Mouse (Mus musculus): Measurements from ENCODE around the gene Rfc2. TPM values are rescaled to one million over a fixed set of nuclear protein-coding genes. Genes with fewer than 3 reads are reported as not detected.

Gene Rfc2
- total and polyA plus RNA-seq, 3 experiments: 304 to 424 TPM; not detected in 1

DNA sequence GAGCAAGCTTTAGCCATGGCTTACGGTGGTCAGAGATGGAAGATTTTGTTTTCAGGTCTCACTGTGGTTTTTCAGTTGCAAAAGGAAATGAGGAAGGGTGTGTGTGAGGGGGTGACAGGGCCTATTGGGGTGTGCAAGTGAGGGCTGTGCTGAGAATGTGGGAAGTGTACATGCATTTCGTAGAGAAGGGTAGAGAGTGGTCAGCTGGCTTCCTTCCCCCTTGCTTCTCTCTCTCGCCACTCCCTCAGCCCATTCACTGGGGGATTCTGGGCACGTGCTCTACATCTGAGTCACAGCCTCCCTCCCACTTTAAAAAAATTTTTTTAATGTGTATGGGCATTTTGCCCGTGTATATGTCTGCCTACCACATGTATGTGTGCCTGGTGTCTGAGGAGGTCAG lies 26.0 kb downstream of the Rfc2 start:
- peak overlapping the region; percentile 75 for H3K27ac ChIP-seq (ENCODE audit: control insufficient read depth, low read depth, low read length)
- H3K4me3 ChIP-seq (ENCODE audit: control insufficient read depth in 1 of 2, insufficient read depth in 1 of 2, low read depth in 2 of 2, low read length in 2 of 2): peak overlapping the region in 1 of 2 experiments; percentile 5; a peak in 1 of 4 replicates
- H3K9ac ChIP-seq (ENCODE audit: control insufficient read depth, low read depth, low read length, poor library complexity, severe bottlenecking): peak overlapping the region; percentile 40
- H3K9me3 ChIP-seq (replicated peaks; ENCODE audit: insufficient read depth, low read length): no peaks in the 10 kb centered on the region
- no peaks in the 10 kb centered on the region for H3K79me2 ChIP-seq (ENCODE audit: control insufficient read depth, insufficient read depth, low read length, poor library complexity)
- H3K4me1 ChIP-seq (ENCODE audit: control insufficient read depth in 1 of 2, insufficient read depth in 2 of 2, low read length in 2 of 2): peaks cover 8 to 10% of the 10 kb centered on the region in 2 experiments
- peaks cover 0 to 6% of the 10 kb centered on the region in 2 experiments; a peak in 2 of 4 replicates for H3K36me3 ChIP-seq (ENCODE audit: control insufficient read depth in 1 of 2, insufficient read depth in 2 of 2, low read length in 2 of 2)
- no peaks in the 10 kb centered on the region for H3K27me3 ChIP-seq (ENCODE audit: control insufficient read depth in 1 of 2, insufficient read depth in 2 of 2, low read length in 2 of 2)
- peak; percentile 80 for DNase-seq (ENCODE audit: low read depth, low spot score)
- no peak for TF ChIP-seq GATA1 (IDR thresholded peaks at IDR 0.05; ENCODE audit: low read depth, low read length)
- no peak for TF ChIP-seq ZKSCAN1 (IDR thresholded peaks at IDR 0.05; ENCODE audit: low read depth, low read length)
- peak; percentile 82 for TF ChIP-seq ZNF384 (IDR thresholded peaks at IDR 0.05; ENCODE audit: low read depth, low read length)
- peak; percentile 33 to 64; a peak in 3 of 4 replicates for TF ChIP-seq EP300 (IDR thresholded peaks at IDR 0.05; ENCODE audit: low read depth in 1 of 2, low read length in 2 of 2)
- no peak for TF ChIP-seq HCFC1 (IDR thresholded peaks at IDR 0.05; ENCODE audit: low read depth, low read length)
- no peak for TF ChIP-seq KAT2A (conservative IDR thresholded peaks at IDR 0.05; ENCODE audit: low read depth, low read length)
- TF ChIP-seq MYC (IDR thresholded peaks at IDR 0.05; ENCODE audit: low read depth, low read length): peak; percentile 82; the same call in 1 of the 2 replicates
- TF ChIP-seq TBP (IDR thresholded peaks at IDR 0.05; ENCODE audit: low read depth, low read length): peak; percentile 57; the same call in 1 of the 2 replicates
- TF ChIP-seq MYB (IDR thresholded peaks at IDR 0.05; ENCODE audit: low read depth, low read length): 0 out of 2 replicates have a peak, but pooled peaks have one; percentile 51
- TF ChIP-seq MAZ (IDR thresholded peaks at IDR 0.05; ENCODE audit: low read depth, low read length): peak; percentile 63; the same call in 1 of the 2 replicates
- TF ChIP-seq GABPA (IDR thresholded peaks at IDR 0.05; ENCODE audit: low read depth, low read length): no peak
- TF ChIP-seq ELF1 (IDR thresholded peaks at IDR 0.05; ENCODE audit: low read depth, low read length): no peak
- peak; percentile 38; the same call in 1 of the 2 replicates for TF ChIP-seq MXI1 (IDR thresholded peaks at IDR 0.05; ENCODE audit: low read depth, low read length)
- no peak for TF ChIP-seq E2F4 (IDR thresholded peaks at IDR 0.05; ENCODE audit: borderline replicate concordance, low read depth, low read length)
- TF ChIP-seq SIN3A (IDR thresholded peaks at IDR 0.05; ENCODE audit: low read length): peak; percentile 55
- TF ChIP-seq NRF1 (IDR thresholded peaks at IDR 0.05; ENCODE audit: insufficient read depth, low read depth, low read length, poor library complexity, severe bottlenecking): no peak
- TF ChIP-seq MAX (IDR thresholded peaks at IDR 0.05; ENCODE audit: low read length): peak; percentile 87
- peak; percentile 31 to 35; a peak in 1 of 4 replicates for TF ChIP-seq POLR2A (IDR thresholded peaks at IDR 0.05; ENCODE audit: control insufficient read depth in 1 of 2, insufficient read depth in 1 of 2, low read depth in 1 of 2, low read length in 2 of 2, poor library complexity in 1 of 2)
- TF ChIP-seq TCF12 (IDR thresholded peaks at IDR 0.05; ENCODE audit: low read depth, low read length): 0 out of 2 replicates have a peak, but pooled peaks have one; percentile 36
- TF ChIP-seq ZMIZ1 (IDR thresholded peaks at IDR 0.05; ENCODE audit: low read depth, low read length): no peak
- no peak for TF ChIP-seq JUND (IDR thresholded peaks at IDR 0.05; ENCODE audit: low read depth, low read length)
- TF ChIP-seq CTCF (IDR thresholded peaks at IDR 0.05 in 2 of 3, conservative IDR thresholded peaks at IDR 0.05 in 1 of 3; ENCODE audit: control insufficient read depth in 1 of 3, insufficient read depth in 1 of 3, low read depth in 2 of 3, low read length in 3 of 3, poor library complexity in 1 of 3, severe bottlenecking in 1 of 3): no peak
- no peak for TF ChIP-seq POLR2AphosphoS5 (IDR thresholded peaks at IDR 0.05; ENCODE audit: borderline replicate concordance, low read depth, low read length)
- peak in 1 of 2 experiments; percentile 58; a peak in 1 of 4 replicates for TF ChIP-seq USF2 (IDR thresholded peaks at IDR 0.05; ENCODE audit: borderline replicate concordance in 1 of 2, insufficient read depth in 1 of 2, low read depth in 1 of 2, low read length in 2 of 2)
- TF ChIP-seq NELFE (IDR thresholded peaks at IDR 0.05; ENCODE audit: low read depth, low read length): peak; percentile 31; the same call in 1 of the 2 replicates
- no peak for TF ChIP-seq ZC3H11A (IDR thresholded peaks at IDR 0.05; ENCODE audit: low read depth, low read length)
- TF ChIP-seq MEF2A (IDR thresholded peaks at IDR 0.05; ENCODE audit: extremely low read depth, insufficient replicate concordance, low read depth, low read length, poor library complexity, severe bottlenecking): no peak
- peak; percentile 89 for TF ChIP-seq BHLHE40 (IDR thresholded peaks at IDR 0.05; ENCODE audit: borderline replicate concordance, low read depth, low read length)
- TF ChIP-seq TAL1 (IDR thresholded peaks at IDR 0.05; ENCODE audit: low read length): no peak
- peak; percentile 89 for TF ChIP-seq USF1 (IDR thresholded peaks at IDR 0.05; ENCODE audit: low read depth, low read length)
- no peak for TF ChIP-seq SMC3 (IDR thresholded peaks at IDR 0.05; ENCODE audit: low read depth, low read length)
- peak; percentile 36; the same call in 1 of the 2 replicates for TF ChIP-seq ETS1 (IDR thresholded peaks at IDR 0.05; ENCODE audit: low read depth, low read length)
- TF ChIP-seq CHD1 (IDR thresholded peaks at IDR 0.05; ENCODE audit: low read depth, low read length): no peak
- no peak for TF ChIP-seq POLR2AphosphoS2 (IDR thresholded peaks at IDR 0.05; ENCODE audit: low read length)
- TF ChIP-seq CHD2 (IDR thresholded peaks at IDR 0.05; ENCODE audit: low read length): no peak
- no peak for TF ChIP-seq RCOR1 (IDR thresholded peaks at IDR 0.05; ENCODE audit: low read depth, low read length)
- no peak for TF ChIP-seq MAFK (IDR thresholded peaks at IDR 0.05; ENCODE audit: borderline replicate concordance, low read depth, low read length)

Data from MEL (cell line).